Mouse (Mus musculus): ENCODE measurements around the gene Dusp27.

GRCm38 (mm10) chr1:166130224-166130860, 2.6 kb upstream of the Dusp27 start, which contains the start of gene Gpa33:
- TF ChIP-seq CTCF (IDR thresholded peaks at IDR 0.05; ENCODE audit: extremely low read depth, insufficient read length, insufficient replicate concordance, low read depth, low read length) (no peak), POLR2A (IDR thresholded peaks at IDR 0.05; ENCODE audit: low read depth, low read length) (peak; percentile 95)

Measured in small intestine, adult 2 months (tissue).